Mouse (Mus musculus) G1E (cell line): ENCODE results near the gene Cckbr.

ENCODE experiments used
- POLR2AphosphoS5 ChIP-seq: IDR thresholded peaks from 2 replicates; pipeline ENCODE4 v1.6.1; 2012; ENCODE audit warnings: low read depth, low read length, inconsistent platforms; ENCODE audit not compliant: insufficient replicate concordance
- TAL1 ChIP-seq: conservative IDR thresholded peaks from 2 replicates; pipeline ENCODE4 v1.6.1; 2012; ENCODE audit warnings: low read depth, low read length, inconsistent platforms, mixed read lengths

DNA sequence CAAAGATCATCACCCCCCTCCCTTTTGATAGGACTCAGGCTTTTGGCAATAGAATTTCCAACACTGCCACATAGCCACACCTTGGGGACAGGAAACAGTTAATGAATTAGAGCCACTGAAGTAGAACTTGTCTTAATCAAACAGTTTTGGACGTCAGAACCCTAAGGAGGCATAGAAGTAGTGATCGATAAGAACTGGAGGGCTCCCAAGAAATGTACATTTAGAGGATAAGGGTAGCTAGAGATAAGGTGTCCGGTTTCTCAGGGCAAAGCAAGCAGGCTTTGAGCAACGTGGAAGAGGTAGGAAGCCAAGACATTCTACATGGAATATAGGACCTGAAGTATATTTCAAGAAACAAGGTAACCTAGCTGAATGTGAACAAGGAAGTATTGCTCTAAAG, 15.9 kb downstream of the Cckbr start:
- no peak for TF ChIP-seq POLR2AphosphoS5
- TF ChIP-seq TAL1: no peak
